ENCODE assay signal across 15 mouse cellular contexts in genomic region chr10:80069948-80070450, GRCm38 (mm10). TPM values are rescaled to one million over a fixed set of nuclear protein-coding genes. Genes with fewer than 3 reads are reported as not detected.
DNase-seq lines count a peak whose midpoint lies in the region; ATAC-seq and TF ChIP-seq lines count a peak whose summit lies in the region.
"Had no signal": no experiment of that assay in that cellular context is flagged by ENCODE, and none has a peak within 500 bp of the region (broad histone marks: within the 10 kb centered on the region; RNA-seq: fewer than 3 reads in every experiment).

No protein-coding gene starts in this region.

- DNase-seq in adrenal gland, postnatal 36 days = peak; percentile 57 to 71
- no peak for DNase-seq in adrenal gland, postnatal 25 days
- no peak for DNase-seq in heart, adult 2 months
- no peak for DNase-seq in embryonic facial prominence, embryonic 10.5 days (ENCODE audit: low spot score)
- DNase-seq in embryo, embryonic 11 days = no peak
- no peak for DNase-seq in left cerebral cortex, postnatal 36 days (ENCODE audit: low spot score in 2 of 2)
- DNase-seq: cerebellum, adult 2 months; gastrocnemius, postnatal 36 days; lung, postnatal 36 days; spleen, adult 18-20 months; thymus, adult 2 months had no signal

- no peak for ATAC-seq in heart, embryonic 15.5 days (replicated peaks; ENCODE audit: insufficient number of reproducible peaks, insufficient read depth, low FRiP score, low read depth)
- ATAC-seq in liver, embryonic 15.5 days (ENCODE audit: insufficient read depth) = no peak

- intact Hi-C loops in heart, adult 2 months (cut with DNase I) = loop anchor here (2.0 kb wide), 1 partner anchor 13 kb away; no protein-coding TSS in a partner anchor
- intact Hi-C loops in left cerebral cortex, postnatal 36 days (cut with DNase I) = no loop called here

- peaks cover 43% of the 10 kb centered on the region for H3K4me1 ChIP-seq in heart, embryonic 15.5 days (replicated peaks)
- H3K4me1 ChIP-seq in heart, adult 2 months (ENCODE audit: control insufficient read depth, insufficient read depth, low read length) = peaks cover 23% of the 10 kb centered on the region
- peaks cover 33% of the 10 kb centered on the region for H3K4me1 ChIP-seq in embryonic facial prominence, embryonic 10.5 days
- peaks cover 54% of the 10 kb centered on the region for H3K4me1 ChIP-seq in liver, embryonic 15.5 days (replicated peaks)

- H3K4me2 ChIP-seq in heart, embryonic 15.5 days = no peak overlapping the region
- no peak overlapping the region for H3K4me2 ChIP-seq in liver, embryonic 15.5 days
- H3K4me2 ChIP-seq: hindbrain, embryonic 13.5 days; neural tube, embryonic 12.5 days had no signal

- H3K9me3 ChIP-seq in heart, embryonic 15.5 days (replicated peaks) = no peaks in the 10 kb centered on the region
- H3K9me3 ChIP-seq in embryonic facial prominence, embryonic 10.5 days = no peaks in the 10 kb centered on the region
- H3K9me3 ChIP-seq in liver, embryonic 15.5 days (replicated peaks) = no peaks in the 10 kb centered on the region
- H3K9me3 ChIP-seq: hindbrain, embryonic 13.5 days; neural tube, embryonic 12.5 days had no signal

- no peak overlapping the region for H3K4me3 ChIP-seq in heart, embryonic 15.5 days
- no peak overlapping the region for H3K4me3 ChIP-seq in heart, adult 2 months
- H3K4me3 ChIP-seq in embryonic facial prominence, embryonic 10.5 days = 0 out of 2 replicates have a peak overlapping the region, but pooled peaks have one; percentile 12
- no peak overlapping the region for H3K4me3 ChIP-seq in liver, embryonic 15.5 days (replicated peaks)
- H3K4me3 ChIP-seq: hindbrain, embryonic 13.5 days; neural tube, embryonic 12.5 days had no signal

- H3K27me3 ChIP-seq in heart, embryonic 15.5 days = no peaks in the 10 kb centered on the region
- no peaks in the 10 kb centered on the region for H3K27me3 ChIP-seq in heart, adult 2 months (ENCODE audit: control insufficient read depth, insufficient read depth, low read length)
- no peaks in the 10 kb centered on the region for H3K27me3 ChIP-seq in embryonic facial prominence, embryonic 10.5 days (replicated peaks; ENCODE audit: low read depth, poor library complexity, severe bottlenecking)
- H3K27me3 ChIP-seq in liver, embryonic 15.5 days = no peaks in the 10 kb centered on the region
- H3K27me3 ChIP-seq: hindbrain, embryonic 13.5 days; neural tube, embryonic 12.5 days had no signal

- WGBS in heart, embryonic 15.5 days = 79% methylated on average over 4 of the region's 4 CpGs
- 80% methylated on average over 4 of the region's 4 CpGs for WGBS in heart, adult 2 months
- 89% methylated on average over 4 of the region's 4 CpGs for WGBS in embryonic facial prominence, embryonic 10.5 days
- 85% methylated on average over 4 of the region's 4 CpGs for WGBS in liver, embryonic 15.5 days (ENCODE audit: insufficient replicate concordance)

- TF ChIP-seq CTCF in heart, adult 2 months (IDR thresholded peaks at IDR 0.05) = no peak

- no peak overlapping the region for H3K9ac ChIP-seq in heart, embryonic 15.5 days
- H3K9ac ChIP-seq in heart, adult 2 months (ENCODE audit: low read depth, low read length) = no peak overlapping the region
- H3K9ac ChIP-seq in liver, embryonic 15.5 days = no peak overlapping the region
- H3K9ac ChIP-seq: hindbrain, embryonic 13.5 days; neural tube, embryonic 12.5 days had no signal

- no peaks in the 10 kb centered on the region for H3K79me2 ChIP-seq in heart, adult 2 months (replicated peaks; ENCODE audit: control insufficient read depth, insufficient read depth, low read length)

- peak overlapping the region; percentile 86; the same call in 1 of the 2 replicates for H3K27ac ChIP-seq in heart, embryonic 15.5 days
- H3K27ac ChIP-seq in heart, adult 2 months = no peak overlapping the region
- peak overlapping the region; percentile 27; the same call in 1 of the 2 replicates for H3K27ac ChIP-seq in embryonic facial prominence, embryonic 10.5 days (replicated peaks)
- peak overlapping the region; percentile 92 for H3K27ac ChIP-seq in liver, embryonic 15.5 days (replicated peaks)
- H3K27ac ChIP-seq: neural tube, embryonic 12.5 days had no signal

- no peak for TF ChIP-seq EP300 in heart, adult 2 months (IDR thresholded peaks at IDR 0.05; ENCODE audit: insufficient read depth, low read depth, low read length)

- no peak for TF ChIP-seq POLR2A in heart, adult 2 months (IDR thresholded peaks at IDR 0.05; ENCODE audit: insufficient read depth, low read depth, low read length)

- H3K36me3 ChIP-seq in heart, embryonic 15.5 days = peaks cover 15% of the 10 kb centered on the region
- 0 out of 2 replicates have a peak, but pooled peaks cover 2% of the 10 kb centered on the region for H3K36me3 ChIP-seq in heart, adult 2 months (ENCODE audit: control insufficient read depth, insufficient read depth, low read length)
- H3K36me3 ChIP-seq in embryonic facial prominence, embryonic 10.5 days (replicated peaks) = peaks cover 39% of the 10 kb centered on the region
- peaks cover 59% of the 10 kb centered on the region for H3K36me3 ChIP-seq in liver, embryonic 15.5 days (replicated peaks)

RNA-seq across cellular contexts. Expression of gene Gpx4, which starts 23.0 kb away (rescaled TPM):
- total RNA-seq in adrenal gland, postnatal 36 days (2021) = 1,000 to 10,000 TPM; 1,198 to 1,301 TPM
- 977 and 1,201 TPM in 2 replicates for total RNA-seq in adrenal gland, postnatal 25 days (2021)
- polyA plus RNA-seq in heart, embryonic 15.5 days (2015; fragmentation: Nextera tagmentation; extraction: Ambion mirVana) = 628 and 658 TPM in 2 replicates
- total RNA-seq in heart, adult 2 months (2021) = 1,000 to 10,000 TPM in 1 of 2 experiments, 100 to 1,000 TPM in 1; 832 to 1,055 TPM
- 860 and 993 TPM in 2 replicates for polyA plus RNA-seq in heart, adult 2 months (2012; rRNA removed)
- 618 and 672 TPM in 2 replicates for polyA plus RNA-seq in embryonic facial prominence, embryonic 10.5 days (2016; fragmentation: Nextera tagmentation; extraction: Ambion mirVana)
- polyA plus RNA-seq in liver, embryonic 15.5 days (2015; fragmentation: Nextera tagmentation; extraction: Ambion mirVana) = 603 and 658 TPM in 2 replicates
- 100 to 1,000 TPM; 468 to 559 TPM for total RNA-seq in left cerebral cortex, postnatal 36 days (2021)

RNA-seq across cellular contexts. Expression of gene Polr2e, which starts 30.4 kb away (rescaled TPM):
- total RNA-seq in adrenal gland, postnatal 36 days (2021) = 100 to 1,000 TPM in 1 of 2 experiments, 10 to 100 TPM in 1; 92.8 to 108 TPM
- total RNA-seq in adrenal gland, postnatal 25 days (2021) = 84.3 and 101 TPM in 2 replicates
- 115 and 136 TPM in 2 replicates for polyA plus RNA-seq in heart, embryonic 15.5 days (2015; fragmentation: Nextera tagmentation; extraction: Ambion mirVana)
- total RNA-seq in heart, adult 2 months (2021) = 10 to 100 TPM; 78.3 to 89.8 TPM
- 182 and 194 TPM in 2 replicates for polyA plus RNA-seq in heart, adult 2 months (2012; rRNA removed)
- polyA plus RNA-seq in embryonic facial prominence, embryonic 10.5 days (2016; fragmentation: Nextera tagmentation; extraction: Ambion mirVana) = 312 and 316 TPM in 2 replicates
- polyA plus RNA-seq in liver, embryonic 15.5 days (2015; fragmentation: Nextera tagmentation; extraction: Ambion mirVana) = 81.3 and 84.4 TPM in 2 replicates
- total RNA-seq in left cerebral cortex, postnatal 36 days (2021) = 10 to 100 TPM; 69.2 to 83.6 TPM

RNA-seq across cellular contexts. Expression of gene Sbno2, which starts 35.4 kb away (rescaled TPM):
- 10 to 100 TPM; 49.3 to 51.3 TPM for total RNA-seq in adrenal gland, postnatal 36 days (2021)
- total RNA-seq in adrenal gland, postnatal 25 days (2021) = 66.1 and 73.2 TPM in 2 replicates
- 8.3 and 13.9 TPM in 2 replicates for polyA plus RNA-seq in heart, embryonic 15.5 days (2015; fragmentation: Nextera tagmentation; extraction: Ambion mirVana)
- 10 to 100 TPM; 10.6 to 11.2 TPM for total RNA-seq in heart, adult 2 months (2021)
- 16.9 and 18.0 TPM in 2 replicates for polyA plus RNA-seq in heart, adult 2 months (2012; rRNA removed)
- polyA plus RNA-seq in embryonic facial prominence, embryonic 10.5 days (2016; fragmentation: Nextera tagmentation; extraction: Ambion mirVana) = 16.2 and 18.2 TPM in 2 replicates
- polyA plus RNA-seq in liver, embryonic 15.5 days (2015; fragmentation: Nextera tagmentation; extraction: Ambion mirVana) = 10.4 and 12.3 TPM in 2 replicates
- 10 to 100 TPM; 14.5 to 25.5 TPM for total RNA-seq in left cerebral cortex, postnatal 36 days (2021)

RNA-seq across cellular contexts. Expression of gene Stk11, which starts 45.6 kb away (rescaled TPM):
- 100 to 1,000 TPM; 146 to 149 TPM for total RNA-seq in adrenal gland, postnatal 36 days (2021)
- total RNA-seq in adrenal gland, postnatal 25 days (2021) = 154 TPM in 2 replicates
- 10.0 and 14.2 TPM in 2 replicates for polyA plus RNA-seq in heart, embryonic 15.5 days (2015; fragmentation: Nextera tagmentation; extraction: Ambion mirVana)
- total RNA-seq in heart, adult 2 months (2021) = 100 to 1,000 TPM; 140 to 161 TPM
- polyA plus RNA-seq in heart, adult 2 months (2012; rRNA removed) = 127 and 144 TPM in 2 replicates
- 16.1 and 17.5 TPM in 2 replicates for polyA plus RNA-seq in embryonic facial prominence, embryonic 10.5 days (2016; fragmentation: Nextera tagmentation; extraction: Ambion mirVana)
- 16.4 and 21.8 TPM in 2 replicates for polyA plus RNA-seq in liver, embryonic 15.5 days (2015; fragmentation: Nextera tagmentation; extraction: Ambion mirVana)
- total RNA-seq in left cerebral cortex, postnatal 36 days (2021) = 100 to 1,000 TPM in 1 of 2 experiments, 10 to 100 TPM in 1; 94.4 to 100 TPM

RNA-seq across cellular contexts. Expression of gene Arhgap45, which starts 53.5 kb away (rescaled TPM):
- 1 to 10 TPM; 4.5 to 5.4 TPM for total RNA-seq in adrenal gland, postnatal 36 days (2021)
- 3.7 and 4.3 TPM in 2 replicates for total RNA-seq in adrenal gland, postnatal 25 days (2021)
- 4.7 and 14.4 TPM in 2 replicates for polyA plus RNA-seq in heart, embryonic 15.5 days (2015; fragmentation: Nextera tagmentation; extraction: Ambion mirVana)
- 1 to 10 TPM; 3.5 to 5.1 TPM for total RNA-seq in heart, adult 2 months (2021)
- 8.9 and 16.6 TPM in 2 replicates for polyA plus RNA-seq in heart, adult 2 months (2012; rRNA removed)
- polyA plus RNA-seq in embryonic facial prominence, embryonic 10.5 days (2016; fragmentation: Nextera tagmentation; extraction: Ambion mirVana) = 11.2 and 11.3 TPM in 2 replicates
- polyA plus RNA-seq in liver, embryonic 15.5 days (2015; fragmentation: Nextera tagmentation; extraction: Ambion mirVana) = 15.7 and 18.2 TPM in 2 replicates
- 1 to 10 TPM; 3.3 to 5.3 TPM for total RNA-seq in left cerebral cortex, postnatal 36 days (2021)

Comparison
In these comparisons a context has a peak if more than half of its experiments do, and no peak if none do; other contexts are left out.
1. DNase-seq: peak in adrenal gland, postnatal 36 days (2 of 2); none in adrenal gland, postnatal 25 days (single experiment), heart, adult 2 months (0 of 2), embryonic facial prominence, embryonic 10.5 days (single experiment), embryo, embryonic 11 days (single experiment) and left cerebral cortex, postnatal 36 days (0 of 2).